ENCODE assay signal across 28 mouse cellular contexts in genomic region chr1:97926789-97927188, GRCm38 (mm10).
DNase-seq lines count a peak whose midpoint lies in the region; ATAC-seq lines count a peak whose summit lies in the region.
"Had no signal": no experiment of that assay in that cellular context is flagged by ENCODE, and none has a peak within 500 bp of the region (broad histone marks: within the 10 kb centered on the region; RNA-seq: fewer than 3 reads in every experiment).

No protein-coding gene starts in this region.

- H3K4me1 ChIP-seq in heart, embryonic 15.5 days (replicated peaks), result peaks cover 19% of the 10 kb centered on the region
- H3K4me1 ChIP-seq in intestine, embryonic 15.5 days (replicated peaks), result no peaks in the 10 kb centered on the region
- H3K4me1 ChIP-seq in kidney, embryonic 15.5 days, result no peaks in the 10 kb centered on the region
- H3K4me1 ChIP-seq: embryonic facial prominence, embryonic 10.5 days; embryonic facial prominence, embryonic 15.5 days had no signal

- H3K36me3 ChIP-seq in heart, embryonic 15.5 days, result peaks cover 18% of the 10 kb centered on the region; the same call in 1 of the 2 replicates
- H3K36me3 ChIP-seq in intestine, embryonic 15.5 days, result no peaks in the 10 kb centered on the region
- H3K36me3 ChIP-seq in kidney, embryonic 15.5 days, result no peaks in the 10 kb centered on the region
- H3K36me3 ChIP-seq: embryonic facial prominence, embryonic 10.5 days; embryonic facial prominence, embryonic 15.5 days; G1E; hindbrain, embryonic 13.5 days; lung, embryonic 15.5 days; midbrain, embryonic 12.5 days; neural tube, embryonic 12.5 days had no signal

- ATAC-seq in heart, embryonic 15.5 days (replicated peaks; ENCODE audit: insufficient number of reproducible peaks, insufficient read depth, low FRiP score, low read depth), result no peak
- ATAC-seq in intestine, embryonic 15.5 days, result peak; percentile 34; the same call in 1 of the 2 replicates
- peak; percentile 67; the same call in 1 of the 2 replicates for ATAC-seq in kidney, embryonic 15.5 days (replicated peaks; ENCODE audit: low FRiP score)
- ATAC-seq: forebrain, embryonic 13.5 days; Patski had no signal

- H3K4me2 ChIP-seq in heart, embryonic 15.5 days, result no peak overlapping the region
- no peak overlapping the region for H3K4me2 ChIP-seq in intestine, embryonic 15.5 days (replicated peaks)
- H3K4me2 ChIP-seq in kidney, embryonic 15.5 days, result no peak overlapping the region
- H3K4me2 ChIP-seq: embryonic facial prominence, embryonic 15.5 days; forebrain, embryonic 13.5 days; hindbrain, embryonic 13.5 days; lung, embryonic 15.5 days; midbrain, embryonic 12.5 days; neural tube, embryonic 12.5 days had no signal

- peak overlapping the region; percentile 9; the same call in 1 of the 2 replicates for H3K27ac ChIP-seq in heart, embryonic 15.5 days
- no peak overlapping the region for H3K27ac ChIP-seq in intestine, embryonic 15.5 days
- no peak overlapping the region for H3K27ac ChIP-seq in kidney, embryonic 15.5 days
- H3K27ac ChIP-seq: embryonic facial prominence, embryonic 10.5 days; embryonic facial prominence, embryonic 15.5 days; forebrain, embryonic 13.5 days; hindbrain, embryonic 13.5 days; lung, embryonic 15.5 days; midbrain, embryonic 12.5 days; neural tube, embryonic 12.5 days had no signal

- no peak overlapping the region for H3K9ac ChIP-seq in heart, embryonic 15.5 days
- no peak overlapping the region for H3K9ac ChIP-seq in intestine, embryonic 15.5 days
- no peak overlapping the region for H3K9ac ChIP-seq in kidney, embryonic 15.5 days
- H3K9ac ChIP-seq: embryonic facial prominence, embryonic 15.5 days; forebrain, embryonic 13.5 days; hindbrain, embryonic 13.5 days; lung, embryonic 15.5 days; midbrain, embryonic 12.5 days; neural tube, embryonic 12.5 days had no signal

- DNase-seq in heart, postnatal 4 days, result no peak
- DNase-seq in kidney, postnatal 36 days, result peak; percentile 58 to 76
- no peak for DNase-seq in Muller cell, postnatal 12 days (ENCODE audit: inconsistent ontology term)
- no peak for DNase-seq in right cerebral cortex, postnatal 25 days
- DNase-seq: adrenal gland, postnatal 10 days; cerebellum, adult 8-10 months; cerebellum, postnatal 25 days; gastrocnemius, postnatal 14 days; heart, postnatal 36 days; layer of hippocampus, adult 9-11 months; liver; right cerebral cortex, adult 18-20 months; right cerebral cortex, postnatal 4 days; thymus, adult 2 months; thymus, postnatal 4 days had no signal

- H3K27me3 ChIP-seq in heart, embryonic 15.5 days, result no peaks in the 10 kb centered on the region
- no peaks in the 10 kb centered on the region for H3K27me3 ChIP-seq in intestine, embryonic 15.5 days (replicated peaks)
- no peaks in the 10 kb centered on the region for H3K27me3 ChIP-seq in kidney, embryonic 15.5 days
- H3K27me3 ChIP-seq: embryonic facial prominence, embryonic 15.5 days; forebrain, embryonic 13.5 days; hindbrain, embryonic 13.5 days; lung, embryonic 15.5 days; midbrain, embryonic 12.5 days; neural tube, embryonic 12.5 days; Patski had no signal

- no peak overlapping the region for H3K4me3 ChIP-seq in heart, embryonic 15.5 days
- no peak overlapping the region for H3K4me3 ChIP-seq in intestine, embryonic 15.5 days (replicated peaks)
- no peak overlapping the region for H3K4me3 ChIP-seq in kidney, embryonic 15.5 days (replicated peaks)
- H3K4me3 ChIP-seq: embryonic facial prominence, embryonic 10.5 days; embryonic facial prominence, embryonic 15.5 days; forebrain, embryonic 13.5 days; hindbrain, embryonic 13.5 days; lung, embryonic 15.5 days; midbrain, embryonic 12.5 days; myocyte; neural tube, embryonic 12.5 days had no signal

- WGBS in heart, embryonic 15.5 days, result 70% methylated on average over 7 of the region's 7 CpGs
- WGBS in intestine, embryonic 15.5 days, result 80% methylated on average over 7 of the region's 7 CpGs
- WGBS in kidney, embryonic 15.5 days, result 63% methylated on average over 7 of the region's 7 CpGs

- H3K9me3 ChIP-seq in heart, embryonic 15.5 days (replicated peaks), result no peaks in the 10 kb centered on the region
- no peaks in the 10 kb centered on the region for H3K9me3 ChIP-seq in intestine, embryonic 15.5 days
- no peaks in the 10 kb centered on the region for H3K9me3 ChIP-seq in kidney, embryonic 15.5 days (replicated peaks)
- H3K9me3 ChIP-seq: embryonic facial prominence, embryonic 10.5 days; embryonic facial prominence, embryonic 15.5 days; forebrain, embryonic 13.5 days; hindbrain, embryonic 13.5 days; lung, embryonic 15.5 days; midbrain, embryonic 12.5 days; neural tube, embryonic 12.5 days had no signal

Comparison
In these comparisons a context has a peak if more than half of its experiments do, and no peak if none do; other contexts are left out.
1. DNase-seq: peak in kidney, postnatal 36 days (2 of 2); none in heart, postnatal 4 days (single experiment), Muller cell, postnatal 12 days (single experiment) and right cerebral cortex, postnatal 25 days (single experiment).